Mouse (Mus musculus) forebrain, embryonic 12.5 days (tissue): Measurements from ENCODE around the gene Hist1h4b. TPM values are rescaled to one million over a fixed set of nuclear protein-coding genes. Genes with fewer than 3 reads are reported as not detected.
"Not testable (repeated sequence)": the region's sequence is repeated elsewhere in the genome, so short reads cannot be mapped to it uniquely, and the experiment has no call there.

Source experiments
- ATAC-seq: fragments of 200-750 bp; cut with Nextera tagmentation; 2 replicates; pipeline ENCODE4 v1.8.0; 2017; ENCODE audit warnings: moderate TSS enrichment; ENCODE audit not compliant: low FRiP score
- H3K27ac ChIP-seq: fragments of 300-500 bp; sonication (generic); 2 replicates; pipeline ENCODE4 v1.5.1; 2016; ENCODE audit warnings: mild to moderate bottlenecking
- H3K27me3 ChIP-seq: fragments of 300-500 bp; sonication (generic); 2 replicates; pipeline ENCODE4 v1.6.1; 2016; ENCODE audit warnings: mild to moderate bottlenecking
- H3K36me3 ChIP-seq: fragments of 300-500 bp; sonication (generic); replicated peaks from 2 replicates; pipeline ENCODE4 v1.6.1; 2016; ENCODE audit warnings: mild to moderate bottlenecking
- H3K4me1 ChIP-seq: fragments of 300-500 bp; sonication (generic); 2 replicates; pipeline ENCODE4 v1.6.1; 2016
- H3K4me2 ChIP-seq: fragments of 300-500 bp; sonication (generic); 2 replicates; pipeline ENCODE4 v1.6.1; 2016; ENCODE audit warnings: mild to moderate bottlenecking, moderate library complexity
- H3K4me3 ChIP-seq: fragments of 300-500 bp; sonication (generic); replicated peaks from 2 replicates; pipeline ENCODE4 v1.5.1; 2016; ENCODE audit warnings: mild to moderate bottlenecking
- H3K9ac ChIP-seq: fragments of 300-500 bp; sonication (generic); 2 replicates; pipeline ENCODE4 v1.6.1; 2016; ENCODE audit warnings: mild to moderate bottlenecking
- H3K9me3 ChIP-seq: fragments of 300-500 bp; sonication (generic); 2 replicates; pipeline ENCODE4 v1.6.1; 2016
- WGBS: fragments of 180-500 bp; shearing (Covaris S2); methylation state at CpG from one replicate; pipeline ENCODE4 v1.1.7; 2016; 5-methylcytosine and 5-hydroxymethylcytosine counted together
- polyA plus RNA-seq: library from polyadenylated mRNA; unstranded; fragments of >200 nt; fragmentation: Nextera tagmentation; extraction: Ambion mirVana; gene quantifications from 2 replicates; pipeline ENCODE4 v1.2.1, GENCODE M21; 2016

Gene Hist1h4b
- polyA plus RNA-seq, 1 experiment from 2014 or later, result 5.3 TPM

DNA sequence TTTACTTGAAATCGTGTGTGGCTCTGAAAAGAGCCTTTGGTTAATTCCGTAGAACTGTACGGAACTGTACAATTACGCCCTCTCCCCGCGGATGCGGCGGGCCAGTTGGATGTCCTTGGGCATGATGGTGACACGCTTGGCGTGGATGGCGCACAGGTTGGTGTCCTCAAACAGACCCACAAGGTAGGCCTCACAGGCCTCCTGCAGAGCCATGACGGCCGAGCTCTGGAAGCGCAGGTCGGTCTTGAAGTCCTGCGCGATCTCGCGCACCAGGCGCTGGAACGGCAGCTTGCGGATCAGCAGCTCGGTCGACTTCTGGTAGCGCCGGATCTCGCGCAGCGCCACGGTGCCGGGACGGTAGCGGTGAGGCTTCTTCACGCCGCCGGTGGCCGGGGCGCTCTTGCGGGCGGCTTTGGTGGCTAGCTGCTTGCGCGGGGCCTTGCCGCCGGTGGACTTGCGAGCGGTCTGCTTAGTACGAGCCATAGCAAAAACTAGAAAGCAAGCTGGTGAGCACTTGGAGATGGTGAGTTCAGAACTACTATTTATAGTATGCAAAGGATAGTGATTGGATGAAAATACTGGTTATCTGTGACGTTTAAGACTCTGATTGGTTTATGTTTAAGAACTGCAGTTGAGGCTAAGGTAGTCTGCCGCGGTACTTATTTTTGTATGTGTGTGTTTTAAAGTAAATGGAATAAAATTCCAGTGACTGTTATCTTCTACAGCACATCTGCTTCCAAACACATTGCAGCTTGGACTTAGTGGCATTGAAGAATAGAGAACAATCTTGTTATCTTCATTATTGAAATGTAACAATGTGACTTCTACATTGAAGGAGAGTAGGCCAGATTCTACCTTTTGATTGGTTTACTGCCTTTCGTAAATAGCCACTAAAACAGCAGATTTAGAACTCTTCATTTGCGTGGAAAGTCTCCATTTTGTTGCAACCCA, 5.3 kb downstream of the Hist1h4b start, which contains the start of gene Hist1h3a:
TSS of gene Hist1h3a (minus strand) at position 516 of the 951 bp plus-strand sequence.
- WGBS, result under 1% methylated on average over 32 of the region's 52 CpGs
- Histone ChIP-seq H3K4me2 (peak within 1 kb of the TSS; percentile 70), H3K9ac (peak within 1 kb of the TSS; percentile 64), H3K4me1 (peaks cover 30% of the 10 kb centered on the region), H3K4me3 (peak within 1 kb of the TSS; percentile 52), H3K27ac (peak within 1 kb of the TSS; percentile 94)
- not testable (repeated sequence) for H3K27me3 ChIP-seq, H3K36me3 ChIP-seq, H3K9me3 ChIP-seq
- ATAC-seq, result peak; percentile 63

DNA sequence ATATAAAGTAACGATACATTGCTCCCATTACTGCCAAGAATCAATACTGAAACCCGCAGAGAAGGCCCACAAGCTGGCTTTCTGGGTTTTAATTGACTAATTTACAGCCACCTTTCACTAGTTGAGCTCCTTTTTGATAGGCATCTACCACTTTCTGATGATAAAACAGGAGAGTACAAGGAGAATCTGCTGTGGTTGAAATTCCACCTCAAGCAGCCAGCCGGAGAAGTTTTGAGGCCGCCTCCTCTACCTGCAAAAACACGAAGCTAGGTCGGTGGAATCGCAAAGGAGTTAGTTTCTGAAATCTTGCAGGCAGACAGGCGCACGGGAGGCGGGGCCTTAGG, 6.4 kb downstream of the Hist1h4b start:
- no peak for ATAC-seq
- Histone ChIP-seq H3K9me3 (no peaks in the 10 kb centered on the region), H3K4me2 (peak overlapping the region; percentile 70), H3K4me3 (peak overlapping the region; percentile 52), H3K9ac (peak overlapping the region; percentile 56; the same call in 1 of the 2 replicates), H3K36me3 (no peaks in the 10 kb centered on the region), H3K27ac (peak overlapping the region; percentile 94), H3K27me3 (no peaks in the 10 kb centered on the region), H3K4me1 (peaks cover 23% of the 10 kb centered on the region)
- 2% methylated on average over 10 of the region's 10 CpGs for WGBS

DNA sequence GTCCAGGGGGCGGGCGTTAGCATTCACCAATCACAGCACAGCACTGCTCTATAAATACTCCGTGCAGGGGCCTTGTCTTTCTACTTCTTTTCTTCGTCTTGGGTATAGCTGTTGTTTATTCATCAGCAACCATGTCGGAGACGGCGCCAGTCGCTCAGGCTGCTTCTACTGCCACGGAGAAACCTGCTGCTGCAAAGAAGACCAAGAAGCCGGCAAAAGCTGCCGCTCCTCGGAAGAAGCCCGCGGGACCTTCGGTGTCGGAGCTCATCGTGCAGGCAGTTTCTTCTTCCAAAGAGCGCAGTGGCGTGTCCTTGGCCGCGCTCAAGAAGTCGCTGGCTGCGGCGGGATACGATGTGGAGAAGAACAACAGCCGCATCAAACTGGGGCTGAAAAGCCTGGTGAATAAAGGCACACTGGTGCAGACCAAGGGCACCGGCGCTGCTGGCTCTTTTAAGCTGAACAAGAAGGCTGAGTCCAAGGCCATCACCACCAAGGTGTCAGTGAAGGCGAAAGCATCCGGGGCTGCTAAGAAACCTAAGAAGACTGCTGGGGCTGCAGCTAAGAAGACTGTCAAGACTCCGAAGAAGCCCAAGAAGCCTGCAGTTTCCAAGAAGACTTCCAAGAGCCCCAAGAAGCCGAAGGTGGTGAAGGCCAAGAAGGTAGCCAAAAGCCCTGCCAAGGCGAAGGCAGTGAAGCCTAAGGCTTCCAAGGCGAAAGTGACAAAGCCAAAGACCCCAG, 6.9 kb downstream of the Hist1h4b start, which contains the start of gene Hist1h1a:
TSS of gene Hist1h1a (plus strand) at position 81 of the 738 bp plus-strand sequence.
- no peaks in the 10 kb centered on the region for H3K27me3 ChIP-seq
- WGBS, result 4% methylated on average over 34 of the region's 34 CpGs

DNA sequence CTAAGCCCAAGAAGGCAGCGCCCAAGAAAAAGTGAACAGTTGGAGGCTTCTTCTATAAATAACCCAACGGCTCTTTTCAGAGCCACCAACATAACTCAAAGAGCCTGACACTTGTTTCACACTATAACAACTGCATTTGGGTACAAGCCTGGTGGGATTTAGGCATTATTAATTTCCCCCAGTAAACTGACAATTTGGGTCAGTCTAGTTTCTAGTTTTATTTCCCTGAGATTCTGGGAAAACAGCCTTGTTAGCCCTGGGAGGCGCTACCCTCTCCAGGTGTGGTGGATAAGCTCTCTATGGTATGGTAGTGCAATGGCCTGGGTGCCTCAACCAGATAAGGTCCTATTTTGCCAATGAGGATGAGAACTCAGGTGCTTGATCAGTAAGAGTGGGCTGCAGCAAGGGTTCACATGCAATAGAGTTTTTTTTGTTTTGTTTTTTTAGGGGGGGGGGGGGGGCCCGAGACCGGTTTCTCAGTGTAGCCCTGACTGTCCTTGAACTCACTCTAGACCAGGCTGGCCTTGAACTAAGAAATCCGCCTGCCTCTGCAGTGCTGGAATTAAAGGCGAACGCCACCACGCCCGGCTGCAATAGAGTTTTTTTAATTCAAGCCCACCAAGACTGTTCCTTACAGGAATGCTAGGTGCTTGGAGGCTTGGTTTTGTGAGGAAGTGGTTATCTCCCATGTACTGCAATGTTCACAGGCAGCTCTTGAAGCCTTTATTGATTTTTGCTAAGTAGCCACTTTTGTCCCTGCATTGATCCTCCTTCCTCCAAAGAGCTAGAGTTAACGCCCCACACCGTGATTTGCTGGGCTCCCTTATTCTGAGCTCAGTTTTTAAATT, 7.7 kb downstream of the Hist1h4b start:
- H3K9me3 ChIP-seq, result no peaks in the 10 kb centered on the region
- H3K4me1 ChIP-seq, result peaks cover 23% of the 10 kb centered on the region
- H3K27me3 ChIP-seq, result no peaks in the 10 kb centered on the region
- H3K9ac ChIP-seq, result peak overlapping the region; percentile 83
- WGBS, result 34% methylated on average over 12 of the region's 12 CpGs
- H3K4me2 ChIP-seq, result peak overlapping the region; percentile 70
- H3K4me3 ChIP-seq, result peak overlapping the region; percentile 52
- no peaks in the 10 kb centered on the region for H3K36me3 ChIP-seq
- no peak for ATAC-seq
- H3K27ac ChIP-seq, result peak overlapping the region; percentile 94

More for the DNA sequence above, 6.9 kb downstream of the Hist1h4b start, which contains the start of gene Hist1h1a:
- H3K36me3 ChIP-seq, result no peaks in the 10 kb centered on the region
- peak; percentile 73 for ATAC-seq
- H3K9ac ChIP-seq, result peak within 1 kb of the TSS; percentile 83
- peaks cover 23% of the 10 kb centered on the region for H3K4me1 ChIP-seq
- no peaks in the 10 kb centered on the region for H3K9me3 ChIP-seq
- peak within 1 kb of the TSS; percentile 94 for H3K27ac ChIP-seq
- H3K4me2 ChIP-seq, result peak within 1 kb of the TSS; percentile 70
- peak within 1 kb of the TSS; percentile 52 for H3K4me3 ChIP-seq

DNA sequence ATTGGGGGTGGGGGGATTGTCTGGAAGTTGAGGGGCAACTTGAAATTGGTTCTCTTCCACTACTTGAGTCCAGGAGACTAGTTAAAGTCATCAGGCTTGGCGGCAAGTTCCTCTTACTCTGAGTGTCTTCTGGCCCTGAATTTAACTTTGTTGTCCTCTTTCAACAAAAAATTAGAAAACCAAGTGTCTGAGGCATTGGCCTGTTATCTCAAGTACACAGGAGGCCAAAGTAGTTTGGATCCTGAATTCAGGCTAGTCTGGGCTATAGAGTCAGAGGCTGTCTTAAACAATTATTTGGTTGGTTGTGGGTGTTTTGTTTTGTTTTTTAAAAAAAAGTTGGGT, 8.3 kb downstream of the Hist1h4b start:
- Histone ChIP-seq H3K9me3 (no peaks in the 10 kb centered on the region), H3K4me3 (no peak overlapping the region), H3K27me3 (no peaks in the 10 kb centered on the region), H3K4me1 (peaks cover 18% of the 10 kb centered on the region), H3K36me3 (no peaks in the 10 kb centered on the region), H3K9ac (no peak overlapping the region), H3K4me2 (0 out of 2 replicates have a peak overlapping the region, but pooled peaks have one; percentile 70), H3K27ac (0 out of 2 replicates have a peak overlapping the region, but pooled peaks have one; percentile 25)
- no peak for ATAC-seq
- WGBS, result 66% methylated on average over 1 of the region's 1 CpGs

DNA sequence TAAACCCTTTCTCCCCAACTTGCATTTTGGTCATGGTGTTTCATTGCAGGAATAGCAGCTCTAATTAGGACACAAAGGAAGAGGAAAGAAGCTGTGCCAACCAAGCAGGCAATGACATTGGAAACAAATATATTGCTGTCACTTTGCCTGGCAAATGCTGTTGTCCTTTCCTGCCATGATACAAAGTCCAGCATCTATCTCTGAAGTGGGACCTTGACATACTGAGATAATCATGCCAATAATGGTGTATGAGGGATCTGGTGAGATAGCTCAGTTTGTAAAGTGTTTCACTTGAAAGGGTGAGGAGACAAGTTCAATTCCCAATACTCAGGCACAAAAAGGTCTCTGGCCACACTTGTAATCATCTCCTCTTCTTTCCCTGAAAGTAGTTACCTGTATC, 10.0 kb downstream of the Hist1h4b start:
- Histone ChIP-seq H3K4me1 (peaks cover 17% of the 10 kb centered on the region), H3K4me2 (no peak overlapping the region), H3K4me3 (no peak overlapping the region), H3K36me3 (no peaks in the 10 kb centered on the region), H3K27ac (no peak overlapping the region), H3K27me3 (no peaks in the 10 kb centered on the region), H3K9me3 (no peaks in the 10 kb centered on the region), H3K9ac (no peak overlapping the region)
- no peak for ATAC-seq

DNA sequence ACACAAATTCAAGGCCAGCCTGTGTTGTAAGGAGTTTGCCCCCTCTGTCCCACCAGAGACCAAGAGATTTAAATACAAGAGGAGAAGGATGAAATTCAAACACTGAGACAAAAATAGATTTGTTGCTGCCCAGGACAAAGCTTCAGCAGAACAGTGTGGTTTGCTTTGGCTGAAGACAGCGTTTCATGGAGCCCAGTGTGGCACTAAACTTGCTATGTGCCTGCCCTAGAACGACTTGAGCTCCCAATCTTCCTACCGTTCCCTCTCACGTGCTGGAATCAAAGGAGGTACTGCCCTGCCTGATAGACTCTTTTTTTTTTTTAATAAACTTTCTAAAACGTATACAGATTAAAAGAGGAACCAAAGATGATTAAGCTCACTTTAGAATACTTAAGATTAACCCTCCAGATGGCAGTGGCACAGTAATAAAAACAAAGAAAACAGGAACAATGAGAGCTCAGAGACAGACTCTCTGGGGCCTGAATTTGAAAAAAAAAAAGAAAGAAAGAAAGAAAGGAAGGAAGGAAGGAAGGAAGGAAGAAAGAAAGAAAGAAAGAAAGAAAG, 12.1 kb downstream of the Hist1h4b start:
- Histone ChIP-seq H3K4me2 (no peak overlapping the region), H3K4me3 (no peak overlapping the region), H3K9me3 (no peaks in the 10 kb centered on the region), H3K36me3 (no peaks in the 10 kb centered on the region), H3K27me3 (no peaks in the 10 kb centered on the region), H3K27ac (no peak overlapping the region), H3K9ac (no peak overlapping the region), H3K4me1 (peaks cover 16% of the 10 kb centered on the region)
- ATAC-seq, result no peak
- 42% methylated on average over 5 of the region's 5 CpGs for WGBS

DNA sequence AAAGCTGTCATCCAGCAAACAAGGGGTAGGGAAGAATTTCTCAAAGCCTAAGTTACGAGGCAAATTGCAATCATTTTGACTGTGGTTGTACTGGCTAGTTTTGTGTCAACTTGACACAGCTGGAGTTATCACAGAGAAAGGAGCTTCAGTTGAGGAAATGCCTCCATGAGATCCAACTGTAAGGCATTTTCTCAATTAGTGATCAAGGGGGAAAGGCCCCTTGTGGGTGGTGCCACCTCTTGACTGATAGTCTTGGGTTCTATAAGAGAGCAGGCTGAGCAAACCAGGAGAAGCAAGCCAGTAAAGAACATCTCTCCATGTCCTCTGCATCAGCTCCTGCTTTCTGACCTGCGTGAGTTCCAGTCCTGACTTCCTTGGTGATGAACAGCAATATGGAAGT, 12.8 kb downstream of the Hist1h4b start, which contains the start of gene Trim38:
TSS of gene Trim38 (plus strand) at position 301 of the 400 bp plus-strand sequence.
- H3K27ac ChIP-seq, H3K36me3 ChIP-seq, H3K4me3 ChIP-seq, ATAC-seq, H3K4me2 ChIP-seq, H3K9ac ChIP-seq, H3K27me3 ChIP-seq, H3K9me3 ChIP-seq: not testable (repeated sequence)
- 84% methylated on average over 2 of the region's 2 CpGs for WGBS
- peaks cover 10% of the 10 kb centered on the region for H3K4me1 ChIP-seq

DNA sequence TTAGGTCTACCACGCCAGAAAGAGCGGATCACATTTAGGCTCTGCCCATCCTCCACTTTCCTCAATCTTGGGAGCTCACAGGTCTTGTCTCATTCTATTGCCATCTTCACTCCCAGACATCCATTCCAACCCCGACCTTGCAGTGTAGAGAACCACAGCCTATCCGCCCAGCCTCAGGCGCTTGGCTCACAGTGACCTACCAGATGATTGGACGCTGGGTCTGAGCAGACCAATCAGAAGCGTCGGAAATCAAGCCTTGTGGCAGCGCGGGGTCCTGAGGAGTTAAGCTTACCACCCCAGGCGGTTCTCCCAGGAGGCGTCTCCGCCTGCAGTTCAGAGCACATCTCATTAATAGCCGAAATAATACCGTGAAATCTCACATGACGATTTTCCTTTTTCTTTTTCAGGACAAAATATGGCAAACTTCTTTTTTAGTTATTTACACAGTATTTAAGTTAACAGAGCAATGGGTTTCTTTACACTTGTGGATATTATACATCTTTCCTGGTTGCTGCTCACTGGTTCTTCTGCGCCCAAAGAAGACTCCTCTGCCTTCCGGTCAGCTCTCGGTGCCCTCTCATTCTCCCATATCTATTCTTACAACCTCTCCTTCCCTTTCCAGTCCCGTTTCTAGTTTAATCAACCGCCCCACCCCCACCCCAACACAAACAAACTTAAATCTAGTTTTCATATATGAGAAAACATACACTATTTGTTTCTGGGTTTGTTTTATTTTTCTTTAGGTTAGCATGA, 15.9 kb downstream of the Hist1h4b start:
- no peak overlapping the region for H3K27ac ChIP-seq
- H3K4me1 ChIP-seq, result peaks cover 10% of the 10 kb centered on the region
- H3K4me3 ChIP-seq, result no peak overlapping the region
- no peaks in the 10 kb centered on the region for H3K27me3 ChIP-seq
- H3K9me3 ChIP-seq, result no peaks in the 10 kb centered on the region
- ATAC-seq, result peak; percentile 90
- H3K9ac ChIP-seq, result no peak overlapping the region
- peak overlapping the region; percentile 41 for H3K4me2 ChIP-seq
- no peaks in the 10 kb centered on the region for H3K36me3 ChIP-seq
- 22% methylated on average over 21 of the region's 21 CpGs for WGBS

DNA sequence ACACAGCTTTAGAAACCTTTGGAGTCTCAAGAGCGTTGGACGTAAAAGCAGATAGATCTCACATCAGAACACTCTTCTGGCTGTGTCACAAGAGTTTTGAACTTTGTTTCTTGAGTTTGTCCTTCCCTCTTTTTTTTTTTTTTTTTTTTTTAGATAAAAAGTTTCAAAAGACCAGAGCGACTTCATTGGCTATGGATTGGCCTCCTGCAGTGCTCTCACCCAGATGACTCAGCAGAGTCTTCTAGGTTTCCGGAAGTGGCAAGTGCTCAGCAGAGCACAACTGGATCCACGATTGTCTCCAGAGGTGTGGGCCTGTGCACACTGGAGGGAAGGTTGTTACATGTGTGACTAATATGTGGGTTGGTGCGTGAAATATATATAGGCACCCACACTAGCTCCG, 21.5 kb downstream of the Hist1h4b start:
- no peak overlapping the region for H3K9ac ChIP-seq
- H3K27me3 ChIP-seq, result no peaks in the 10 kb centered on the region
- H3K9me3 ChIP-seq, result no peaks in the 10 kb centered on the region
- H3K4me1 ChIP-seq, result no peaks in the 10 kb centered on the region
- no peak overlapping the region for H3K27ac ChIP-seq
- 94% methylated on average over 7 of the region's 7 CpGs for WGBS
- H3K4me3 ChIP-seq, result no peak overlapping the region
- no peaks in the 10 kb centered on the region for H3K36me3 ChIP-seq
- no peak for ATAC-seq
- no peak overlapping the region for H3K4me2 ChIP-seq

DNA sequence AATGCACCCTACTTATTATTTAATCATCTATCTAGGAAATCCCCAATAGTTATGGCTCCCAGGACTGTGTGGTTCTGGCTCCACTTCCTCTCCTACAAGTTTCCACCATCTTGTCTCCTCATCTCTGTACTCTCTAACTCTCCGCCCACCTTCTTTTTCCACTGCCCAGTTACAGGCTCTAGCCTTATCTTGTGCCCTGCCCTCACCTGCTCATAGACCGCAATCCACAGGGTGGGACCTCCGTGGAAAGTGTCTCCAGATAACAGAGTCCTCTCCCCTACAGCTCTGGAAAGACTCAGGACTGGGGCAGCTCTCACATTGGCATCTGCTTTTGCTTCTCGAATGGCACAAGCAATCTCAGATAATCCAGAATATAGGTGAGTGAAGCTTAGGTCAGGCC, 22.2 kb downstream of the Hist1h4b start:
- Histone ChIP-seq H3K9ac (no peak overlapping the region), H3K27me3 (no peaks in the 10 kb centered on the region), H3K4me2 (no peak overlapping the region), H3K4me1 (no peaks in the 10 kb centered on the region), H3K9me3 (no peaks in the 10 kb centered on the region), H3K36me3 (no peaks in the 10 kb centered on the region), H3K27ac (no peak overlapping the region), H3K4me3 (no peak overlapping the region)
- 89% methylated on average over 4 of the region's 4 CpGs for WGBS
- ATAC-seq, result no peak
